19 mouse cellular contexts compared by ENCODE assay signal in genomic region chr13:29599646-29600045, GRCm38 (mm10).
A peak's percentile ranks its signal among the peaks of the same experiment; 100 is the strongest.
DNase-seq lines count a peak whose midpoint lies in the region; ATAC-seq and TF ChIP-seq lines count a peak whose summit lies in the region.
"Had no signal": no experiment of that assay in that cellular context is flagged by ENCODE, and none has a peak within 500 bp of the region (broad histone marks: within the 10 kb centered on the region; RNA-seq: fewer than 3 reads in every experiment).

No protein-coding gene starts in this region.

- H3K4me2 ChIP-seq in midbrain, embryonic 11.5 days: no peak overlapping the region
- no peak overlapping the region for H3K4me2 ChIP-seq in midbrain, postnatal 0 days (ENCODE audit: low read depth, low read length, poor library complexity, severe bottlenecking)
- no peak overlapping the region for H3K4me2 ChIP-seq in intestine, embryonic 15.5 days (replicated peaks)
- H3K4me2 ChIP-seq: embryonic facial prominence, embryonic 12.5 days; forebrain, embryonic 13.5 days; forebrain, embryonic 15.5 days had no signal

- no peak for TF ChIP-seq CTCF in kidney, adult 2 months (conservative IDR thresholded peaks at IDR 0.05; ENCODE audit: insufficient read depth, insufficient read length, low read depth, low read length)
- no peak for TF ChIP-seq CTCF in midbrain, postnatal 0 days (IDR thresholded peaks at IDR 0.05)

- no peaks in the 10 kb centered on the region for H3K9me3 ChIP-seq in midbrain, embryonic 11.5 days (ENCODE audit: control insufficient read depth, low read length)
- no peaks in the 10 kb centered on the region for H3K9me3 ChIP-seq in midbrain, postnatal 0 days (ENCODE audit: low read length)
- no peaks in the 10 kb centered on the region for H3K9me3 ChIP-seq in intestine, embryonic 15.5 days
- H3K9me3 ChIP-seq: embryonic facial prominence, embryonic 10.5 days; embryonic facial prominence, embryonic 12.5 days; forebrain, embryonic 13.5 days; forebrain, embryonic 15.5 days had no signal

- 37% methylated on average over 2 of the region's 2 CpGs for WGBS in kidney, adult 2 months
- 69% methylated on average over 2 of the region's 2 CpGs for WGBS in midbrain, embryonic 11.5 days
- 74% methylated on average over 2 of the region's 2 CpGs for WGBS in midbrain, postnatal 0 days
- 74% methylated on average over 2 of the region's 2 CpGs for WGBS in intestine, embryonic 15.5 days

- DNase-seq in kidney, adult 2 months: peak; percentile 68
- DNase-seq in kidney, adult 18-20 months: no peak
- peak; percentile 57 for DNase-seq in kidney, adult 9 months
- no peak for DNase-seq in kidney, postnatal 4 days
- DNase-seq in midbrain, embryonic 11.5 days (ENCODE audit: low spot score, missing footprints): peak; percentile 62
- no peak for DNase-seq in midbrain, postnatal 0 days (ENCODE audit: low spot score)
- DNase-seq: adrenal gland, adult 8-10 months; adrenal gland, postnatal 14 days; adrenal gland, postnatal 36 days; cerebellum, adult 11-12 months; cerebellum, adult 2 months; cerebellum, adult 9-10 months; cerebellum, postnatal 10 days; cerebellum, postnatal 25 days had no signal

- H3K9ac ChIP-seq in midbrain, embryonic 11.5 days (ENCODE audit: low read length): no peak overlapping the region
- no peak overlapping the region for H3K9ac ChIP-seq in midbrain, postnatal 0 days (replicated peaks; ENCODE audit: low read length, poor library complexity, severe bottlenecking)
- H3K9ac ChIP-seq in intestine, embryonic 15.5 days: no peak overlapping the region
- H3K9ac ChIP-seq: embryonic facial prominence, embryonic 12.5 days; forebrain, embryonic 13.5 days; forebrain, embryonic 15.5 days had no signal

- no peaks in the 10 kb centered on the region for H3K36me3 ChIP-seq in kidney, adult 2 months (ENCODE audit: control insufficient read depth, insufficient read depth, low read length)
- no peaks in the 10 kb centered on the region for H3K36me3 ChIP-seq in midbrain, embryonic 11.5 days (ENCODE audit: control insufficient read depth, insufficient read depth, low read length)
- H3K36me3 ChIP-seq in midbrain, postnatal 0 days (ENCODE audit: insufficient read depth, low read length): no peaks in the 10 kb centered on the region
- no peaks in the 10 kb centered on the region for H3K36me3 ChIP-seq in intestine, embryonic 15.5 days
- H3K36me3 ChIP-seq: embryonic facial prominence, embryonic 10.5 days; embryonic facial prominence, embryonic 12.5 days; forebrain, embryonic 15.5 days had no signal

- H3K27me3 ChIP-seq in kidney, adult 2 months (replicated peaks; ENCODE audit: control insufficient read depth, insufficient read depth, low read length): no peaks in the 10 kb centered on the region
- H3K27me3 ChIP-seq in midbrain, embryonic 11.5 days (ENCODE audit: control insufficient read depth, insufficient read depth, low read length): no peaks in the 10 kb centered on the region
- no peaks in the 10 kb centered on the region for H3K27me3 ChIP-seq in midbrain, postnatal 0 days (ENCODE audit: insufficient read depth, low read length)
- H3K27me3 ChIP-seq in intestine, embryonic 15.5 days (replicated peaks): no peaks in the 10 kb centered on the region
- H3K27me3 ChIP-seq: embryonic facial prominence, embryonic 12.5 days; forebrain, embryonic 13.5 days; forebrain, embryonic 15.5 days had no signal

- ATAC-seq in midbrain, embryonic 11.5 days (ENCODE audit: low FRiP score): no peak
- no peak for ATAC-seq in midbrain, postnatal 0 days (ENCODE audit: low FRiP score)
- ATAC-seq in intestine, embryonic 15.5 days: no peak
- ATAC-seq: forebrain, embryonic 13.5 days; forebrain, embryonic 15.5 days had no signal

- TF ChIP-seq POLR2A in kidney, adult 2 months (IDR thresholded peaks at IDR 0.05; ENCODE audit: low read depth, low read length): no peak

- no peak overlapping the region for H3K27ac ChIP-seq in kidney, adult 2 months (ENCODE audit: insufficient read depth, low read depth, low read length)
- H3K27ac ChIP-seq in midbrain, embryonic 11.5 days (ENCODE audit: low read depth, low read length): no peak overlapping the region
- H3K27ac ChIP-seq in midbrain, postnatal 0 days (ENCODE audit: low read depth, low read length): no peak overlapping the region
- no peak overlapping the region for H3K27ac ChIP-seq in intestine, embryonic 15.5 days
- H3K27ac ChIP-seq: embryonic facial prominence, embryonic 10.5 days; embryonic facial prominence, embryonic 12.5 days; forebrain, embryonic 13.5 days; forebrain, embryonic 15.5 days had no signal

- H3K4me3 ChIP-seq in kidney, adult 2 months (ENCODE audit: insufficient read depth, low read depth, low read length): no peak overlapping the region
- no peak overlapping the region for H3K4me3 ChIP-seq in midbrain, embryonic 11.5 days (ENCODE audit: low read depth, low read length)
- no peak overlapping the region for H3K4me3 ChIP-seq in midbrain, postnatal 0 days (ENCODE audit: low read depth, low read length)
- H3K4me3 ChIP-seq in intestine, embryonic 15.5 days (replicated peaks): no peak overlapping the region
- H3K4me3 ChIP-seq: embryonic facial prominence, embryonic 10.5 days; embryonic facial prominence, embryonic 12.5 days; forebrain, embryonic 13.5 days; forebrain, embryonic 15.5 days had no signal

- peaks cover 14% of the 10 kb centered on the region for H3K4me1 ChIP-seq in kidney, adult 2 months (ENCODE audit: control insufficient read depth, insufficient read depth, low read length)
- H3K4me1 ChIP-seq in midbrain, embryonic 11.5 days (ENCODE audit: control insufficient read depth, insufficient read depth, low read length): no peaks in the 10 kb centered on the region
- H3K4me1 ChIP-seq in midbrain, postnatal 0 days (ENCODE audit: insufficient read depth, low read length): no peaks in the 10 kb centered on the region
- H3K4me1 ChIP-seq in intestine, embryonic 15.5 days (replicated peaks): no peaks in the 10 kb centered on the region

Comparison
In these comparisons a context has a peak if more than half of its experiments do, and no peak if none do; other contexts are left out.
1. DNase-seq: peak in kidney, adult 2 months (single experiment), kidney, adult 9 months (single experiment) and midbrain, embryonic 11.5 days (single experiment); none in kidney, adult 18-20 months (single experiment), kidney, postnatal 4 days (0 of 2) and midbrain, postnatal 0 days (single experiment).